Mouse (Mus musculus): ENCODE measurements around the gene Dnm3. TPM values are rescaled to one million over a fixed set of nuclear protein-coding genes. Genes with fewer than 3 reads are reported as not detected.
A peak's percentile ranks its signal among the peaks of the same experiment; 100 is the strongest.

The Dnm3 gene
- total and polyA plus RNA-seq, 3 experiments, result 1.5 to 7.8 (median 5.9) TPM

- DNase-seq, result no peak
- Histone ChIP-seq H3K27ac (no peak overlapping the region; the same call in 1 of the 2 replicates), H3K9ac (ENCODE audit: low read depth, low read length) (no peak overlapping the region), H3K4me1 (ENCODE audit: control insufficient read depth, insufficient read depth, low read length) (peaks cover 8% of the 10 kb centered on the region), H3K4me3 (no peak overlapping the region), H3K79me2 (replicated peaks; ENCODE audit: control insufficient read depth, insufficient read depth, low read length) (no peaks in the 10 kb centered on the region), H3K36me3 (ENCODE audit: control insufficient read depth, insufficient read depth, low read length) (no peaks in the 10 kb centered on the region), H3K27me3 (ENCODE audit: control insufficient read depth, insufficient read depth, low read length) (no peaks in the 10 kb centered on the region)
- TF ChIP-seq CTCF (IDR thresholded peaks at IDR 0.05) (no peak), EP300 (IDR thresholded peaks at IDR 0.05; ENCODE audit: insufficient read depth, low read depth, low read length) (no peak), POLR2A (IDR thresholded peaks at IDR 0.05; ENCODE audit: insufficient read depth, low read depth, low read length) (no peak)
- WGBS, result 78% methylated on average over 4 of the region's 4 CpGs
- intact Hi-C loops (cut with DNase I), result loop anchor here (10.0 kb wide), 1 partner anchor 267 kb away; no protein-coding TSS in a partner anchor
Measured at GRCm38 (mm10) chr1:162008208-162008607, 469.6 kb downstream of the Dnm3 start.

DNA sequence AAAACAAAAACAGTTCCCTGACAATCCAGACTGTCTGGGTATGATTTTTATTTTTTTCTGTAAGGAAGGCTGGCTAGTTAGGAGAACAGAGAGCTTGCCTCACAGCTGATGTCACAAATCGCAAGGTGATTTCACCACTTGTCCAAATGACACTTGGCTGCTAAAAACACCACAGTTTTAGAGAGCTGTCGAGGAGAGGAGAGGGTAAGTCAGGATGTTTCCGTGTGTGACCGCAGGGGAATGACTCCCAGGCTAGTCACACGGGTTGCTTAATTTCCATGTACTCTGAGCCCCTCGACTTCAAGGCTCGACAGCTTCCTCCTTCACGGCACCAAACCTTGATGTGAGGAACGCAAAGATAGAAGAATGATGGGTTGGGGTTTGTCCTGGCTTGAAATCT, 471.7 kb downstream of the Dnm3 start:
- TF ChIP-seq CTCF (IDR thresholded peaks at IDR 0.05) (no peak), POLR2A (IDR thresholded peaks at IDR 0.05; ENCODE audit: insufficient read depth, low read depth, low read length) (no peak)
- intact Hi-C loops (cut with DNase I), result loop anchor here (10.0 kb wide), 1 partner anchor 269 kb away; no protein-coding TSS in a partner anchor
- WGBS, result 81% methylated on average over 9 of the region's 9 CpGs
- Histone ChIP-seq H3K9ac (ENCODE audit: low read depth, low read length) (no peak overlapping the region), H3K36me3 (ENCODE audit: control insufficient read depth, insufficient read depth, low read length) (no peaks in the 10 kb centered on the region), H3K4me3 (no peak overlapping the region), H3K79me2 (replicated peaks; ENCODE audit: control insufficient read depth, insufficient read depth, low read length) (no peaks in the 10 kb centered on the region), H3K27ac (peak overlapping the region; percentile 71; the same call in 1 of the 2 replicates), H3K4me1 (ENCODE audit: control insufficient read depth, insufficient read depth, low read length) (peaks cover 8% of the 10 kb centered on the region), H3K27me3 (ENCODE audit: control insufficient read depth, insufficient read depth, low read length) (no peaks in the 10 kb centered on the region)
- no peak for DNase-seq

GRCm38 (mm10) chr1:162004821-162005770, 472.7 kb downstream of the Dnm3 start:
- intact Hi-C loops (cut with DNase I), result loop anchor here (5.0 to 10.0 kb wide), 2 partner anchors 212 to 270 kb away; no protein-coding TSS in a partner anchor
- TF ChIP-seq EP300 (IDR thresholded peaks at IDR 0.05; ENCODE audit: insufficient read depth, low read depth, low read length) (0 out of 2 replicates have a peak, but pooled peaks have one; percentile 41), POLR2A (IDR thresholded peaks at IDR 0.05; ENCODE audit: insufficient read depth, low read depth, low read length) (no peak), CTCF (IDR thresholded peaks at IDR 0.05) (peak; percentile 76)
- Histone ChIP-seq H3K27me3 (ENCODE audit: control insufficient read depth, insufficient read depth, low read length) (no peaks in the 10 kb centered on the region), H3K27ac (peak overlapping the region; percentile 71), H3K4me3 (peak overlapping the region; percentile 15), H3K36me3 (ENCODE audit: control insufficient read depth, insufficient read depth, low read length) (no peaks in the 10 kb centered on the region), H3K4me1 (ENCODE audit: control insufficient read depth, insufficient read depth, low read length) (peaks cover 8% of the 10 kb centered on the region), H3K9ac (ENCODE audit: low read depth, low read length) (peak overlapping the region; percentile 51), H3K79me2 (replicated peaks; ENCODE audit: control insufficient read depth, insufficient read depth, low read length) (no peaks in the 10 kb centered on the region)
- WGBS, result 41% methylated on average over 23 of the region's 23 CpGs
- DNase-seq, result peak; percentile 60 to 70

DNA sequence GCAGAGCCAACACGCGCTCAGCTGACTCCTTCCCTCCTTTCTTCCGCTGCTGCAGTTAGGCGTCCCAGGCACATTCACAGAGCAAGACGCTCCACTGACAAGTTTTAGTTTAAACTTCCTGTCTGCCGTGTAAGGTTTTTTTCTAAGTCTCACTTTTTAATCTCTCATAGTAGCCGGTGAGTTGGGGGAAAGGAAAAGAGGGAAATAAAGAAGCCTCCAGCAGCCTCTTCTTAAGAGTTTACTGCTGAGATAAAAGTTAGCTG, 473.4 kb downstream of the Dnm3 start:
- intact Hi-C loops (cut with DNase I), result loop anchor here (5.0 to 10.0 kb wide), 2 partner anchors 213 to 270 kb away; no protein-coding TSS in a partner anchor
- WGBS, result 30% methylated on average over 7 of the region's 7 CpGs
- H3K79me2 ChIP-seq (replicated peaks; ENCODE audit: control insufficient read depth, insufficient read depth, low read length), result no peaks in the 10 kb centered on the region
- no peaks in the 10 kb centered on the region for H3K27me3 ChIP-seq (ENCODE audit: control insufficient read depth, insufficient read depth, low read length)
- no peak overlapping the region for H3K4me3 ChIP-seq
- TF ChIP-seq EP300 (IDR thresholded peaks at IDR 0.05; ENCODE audit: insufficient read depth, low read depth, low read length) (no peak), POLR2A (IDR thresholded peaks at IDR 0.05; ENCODE audit: insufficient read depth, low read depth, low read length) (no peak), CTCF (IDR thresholded peaks at IDR 0.05) (no peak)
- no peaks in the 10 kb centered on the region; the same call in 1 of the 2 replicates for H3K36me3 ChIP-seq (ENCODE audit: control insufficient read depth, insufficient read depth, low read length)
- H3K9ac ChIP-seq (ENCODE audit: low read depth, low read length), result no peak overlapping the region
- H3K4me1 ChIP-seq (ENCODE audit: control insufficient read depth, insufficient read depth, low read length), result peaks cover 10% of the 10 kb centered on the region
- DNase-seq, result no peak
- H3K27ac ChIP-seq, result peak overlapping the region; percentile 71

- DNase-seq, result peak; percentile 15 to 24
- no peak for TF ChIP-seq POLR2A (IDR thresholded peaks at IDR 0.05; ENCODE audit: insufficient read depth, low read depth, low read length)
- no peak for TF ChIP-seq CTCF (IDR thresholded peaks at IDR 0.05)
- TF ChIP-seq EP300 (IDR thresholded peaks at IDR 0.05; ENCODE audit: insufficient read depth, low read depth, low read length), result no peak
- Histone ChIP-seq H3K27ac (peak overlapping the region; percentile 71), H3K9ac (ENCODE audit: low read depth, low read length) (no peak overlapping the region), H3K36me3 (ENCODE audit: control insufficient read depth, insufficient read depth, low read length) (no peaks in the 10 kb centered on the region; the same call in 1 of the 2 replicates), H3K4me3 (no peak overlapping the region), H3K79me2 (replicated peaks; ENCODE audit: control insufficient read depth, insufficient read depth, low read length) (no peaks in the 10 kb centered on the region), H3K27me3 (ENCODE audit: control insufficient read depth, insufficient read depth, low read length) (no peaks in the 10 kb centered on the region), H3K4me1 (ENCODE audit: control insufficient read depth, insufficient read depth, low read length) (peaks cover 10% of the 10 kb centered on the region)
- 53% methylated on average over 14 of the region's 14 CpGs for WGBS
- intact Hi-C loops (cut with DNase I), result loop anchor here (5.0 to 10.0 kb wide), 2 partner anchors 213 to 271 kb away; no protein-coding TSS in a partner anchor
Measured at GRCm38 (mm10) chr1:162003729-162004517, 473.9 kb downstream of the Dnm3 start.

All from heart, adult 2 months (tissue).